Mouse (Mus musculus): ENCODE results near the gene Chst10. TPM values are rescaled to one million over a fixed set of nuclear protein-coding genes. Genes with fewer than 3 reads are reported as not detected.
A peak's percentile ranks its signal among the peaks of the same experiment; 100 is the strongest.

Gene Chst10
- polyA plus RNA-seq (2012; rRNA removed) = 41.3 and 43.7 TPM in 2 replicates

GRCm38 (mm10) chr1:38897431-38898248 is at the start of gene Chst10:
Gene Chst10, minus strand, starts transcription at chr1:38898161.
- Histone ChIP-seq H3K27me3 (ENCODE audit: control insufficient read depth, insufficient read depth, low read length) (no peaks in the 10 kb centered on the region), H3K27ac (ENCODE audit: insufficient read depth, low read length) (peak within 1 kb of the TSS; percentile 77), H3K4me1 (ENCODE audit: control insufficient read depth, insufficient read depth, low read length) (peaks cover 16% of the 10 kb centered on the region), H3K4me3 (replicated peaks; ENCODE audit: insufficient read depth, low read depth, low read length) (peak within 1 kb of the TSS; percentile 93)
- DNase-seq = peak; percentile 89 to 91
- peak; percentile 74 for TF ChIP-seq POLR2A (IDR thresholded peaks at IDR 0.05; ENCODE audit: borderline replicate concordance, insufficient read depth, low read length)
- no peak for TF ChIP-seq CTCF (IDR thresholded peaks at IDR 0.05; ENCODE audit: borderline replicate concordance, insufficient read depth, low read depth, low read length)
- under 1% methylated on average over 62 of the region's 67 CpGs for WGBS

- WGBS = 19% methylated on average over 5 of the region's 5 CpGs
- TF ChIP-seq POLR2A (IDR thresholded peaks at IDR 0.05; ENCODE audit: borderline replicate concordance, insufficient read depth, low read length) (no peak), CTCF (IDR thresholded peaks at IDR 0.05; ENCODE audit: borderline replicate concordance, insufficient read depth, low read depth, low read length) (no peak)
- Histone ChIP-seq H3K27ac (ENCODE audit: insufficient read depth, low read length) (no peak overlapping the region), H3K4me3 (replicated peaks; ENCODE audit: insufficient read depth, low read depth, low read length) (no peak overlapping the region), H3K27me3 (ENCODE audit: control insufficient read depth, insufficient read depth, low read length) (no peaks in the 10 kb centered on the region), H3K4me1 (ENCODE audit: control insufficient read depth, insufficient read depth, low read length) (no peaks in the 10 kb centered on the region)
- no peak for DNase-seq
Measured at GRCm38 (mm10) chr1:38939608-38940007, 41.6 kb upstream of the Chst10 start.

- Histone ChIP-seq H3K27me3 (ENCODE audit: control insufficient read depth, insufficient read depth, low read length) (no peaks in the 10 kb centered on the region), H3K27ac (ENCODE audit: insufficient read depth, low read length) (no peak within 1 kb of the TSS), H3K4me3 (replicated peaks; ENCODE audit: insufficient read depth, low read depth, low read length) (no peak within 1 kb of the TSS), H3K4me1 (ENCODE audit: control insufficient read depth, insufficient read depth, low read length) (no peaks in the 10 kb centered on the region)
- DNase-seq = no peak
- TF ChIP-seq POLR2A (IDR thresholded peaks at IDR 0.05; ENCODE audit: borderline replicate concordance, insufficient read depth, low read length) (no peak), CTCF (IDR thresholded peaks at IDR 0.05; ENCODE audit: borderline replicate concordance, insufficient read depth, low read depth, low read length) (no peak)
- WGBS = 35% methylated on average over 6 of the region's 6 CpGs
Measured at GRCm38 (mm10) chr1:38938849-38939248, 40.9 kb upstream of the Chst10 start, which contains the start of gene Nms. Gene Nms, plus strand, starts transcription at chr1:38939149.

GRCm38 (mm10) chr1:38936780-38937179 is 38.8 kb upstream of the Chst10 start:
- Histone ChIP-seq H3K4me1 (ENCODE audit: control insufficient read depth, insufficient read depth, low read length) (no peaks in the 10 kb centered on the region), H3K27ac (ENCODE audit: insufficient read depth, low read length) (no peak overlapping the region), H3K27me3 (ENCODE audit: control insufficient read depth, insufficient read depth, low read length) (no peaks in the 10 kb centered on the region), H3K4me3 (replicated peaks; ENCODE audit: insufficient read depth, low read depth, low read length) (no peak overlapping the region)
- TF ChIP-seq POLR2A (IDR thresholded peaks at IDR 0.05; ENCODE audit: borderline replicate concordance, insufficient read depth, low read length) (no peak), CTCF (IDR thresholded peaks at IDR 0.05; ENCODE audit: borderline replicate concordance, insufficient read depth, low read depth, low read length) (peak; percentile 84)
- WGBS = 18% methylated on average over 6 of the region's 6 CpGs
- DNase-seq = peak; percentile 29 to 54

- Histone ChIP-seq H3K27ac (ENCODE audit: insufficient read depth, low read length) (no peak overlapping the region), H3K27me3 (ENCODE audit: control insufficient read depth, insufficient read depth, low read length) (no peaks in the 10 kb centered on the region), H3K4me1 (ENCODE audit: control insufficient read depth, insufficient read depth, low read length) (no peaks in the 10 kb centered on the region), H3K4me3 (replicated peaks; ENCODE audit: insufficient read depth, low read depth, low read length) (no peak overlapping the region)
- TF ChIP-seq CTCF (IDR thresholded peaks at IDR 0.05; ENCODE audit: borderline replicate concordance, insufficient read depth, low read depth, low read length) = peak; percentile 67
- TF ChIP-seq POLR2A (IDR thresholded peaks at IDR 0.05; ENCODE audit: borderline replicate concordance, insufficient read depth, low read length) = no peak
- WGBS = 25% methylated on average over 5 of the region's 5 CpGs
- DNase-seq = peak; percentile 21 to 38
Measured at GRCm38 (mm10) chr1:38934668-38935067, 36.7 kb upstream of the Chst10 start.

- Histone ChIP-seq H3K4me3 (replicated peaks; ENCODE audit: insufficient read depth, low read depth, low read length) (no peak overlapping the region), H3K4me1 (ENCODE audit: control insufficient read depth, insufficient read depth, low read length) (no peaks in the 10 kb centered on the region), H3K27me3 (ENCODE audit: control insufficient read depth, insufficient read depth, low read length) (no peaks in the 10 kb centered on the region), H3K27ac (ENCODE audit: insufficient read depth, low read length) (no peak overlapping the region)
- no peak for DNase-seq
- 69% methylated on average over 8 of the region's 8 CpGs for WGBS
- TF ChIP-seq CTCF (IDR thresholded peaks at IDR 0.05; ENCODE audit: borderline replicate concordance, insufficient read depth, low read depth, low read length) = no peak
- no peak for TF ChIP-seq POLR2A (IDR thresholded peaks at IDR 0.05; ENCODE audit: borderline replicate concordance, insufficient read depth, low read length)
Measured at GRCm38 (mm10) chr1:38930767-38931166, 32.8 kb upstream of the Chst10 start.

- DNase-seq = no peak
- H3K27ac ChIP-seq (ENCODE audit: insufficient read depth, low read length) = no peak overlapping the region
- H3K4me3 ChIP-seq (replicated peaks; ENCODE audit: insufficient read depth, low read depth, low read length) = no peak overlapping the region
- no peaks in the 10 kb centered on the region for H3K27me3 ChIP-seq (ENCODE audit: control insufficient read depth, insufficient read depth, low read length)
- TF ChIP-seq POLR2A (IDR thresholded peaks at IDR 0.05; ENCODE audit: borderline replicate concordance, insufficient read depth, low read length) = no peak
- TF ChIP-seq CTCF (IDR thresholded peaks at IDR 0.05; ENCODE audit: borderline replicate concordance, insufficient read depth, low read depth, low read length) = no peak
- 50% methylated on average over 4 of the region's 4 CpGs for WGBS
- no peaks in the 10 kb centered on the region for H3K4me1 ChIP-seq (ENCODE audit: control insufficient read depth, insufficient read depth, low read length)
Measured at GRCm38 (mm10) chr1:38929468-38929867, 31.5 kb upstream of the Chst10 start.

- TF ChIP-seq POLR2A (IDR thresholded peaks at IDR 0.05; ENCODE audit: borderline replicate concordance, insufficient read depth, low read length) = no peak
- no peak for TF ChIP-seq CTCF (IDR thresholded peaks at IDR 0.05; ENCODE audit: borderline replicate concordance, insufficient read depth, low read depth, low read length)
- Histone ChIP-seq H3K27ac (ENCODE audit: insufficient read depth, low read length) (no peak overlapping the region), H3K4me3 (replicated peaks; ENCODE audit: insufficient read depth, low read depth, low read length) (no peak overlapping the region), H3K4me1 (ENCODE audit: control insufficient read depth, insufficient read depth, low read length) (no peaks in the 10 kb centered on the region), H3K27me3 (ENCODE audit: control insufficient read depth, insufficient read depth, low read length) (no peaks in the 10 kb centered on the region)
- DNase-seq = no peak
- 81% methylated on average over 4 of the region's 4 CpGs for WGBS
Measured at GRCm38 (mm10) chr1:38928996-38929395, 31.0 kb upstream of the Chst10 start.
